Mouse (Mus musculus): Measurements from ENCODE around the gene Ovol2. TPM values are rescaled to one million over a fixed set of nuclear protein-coding genes. Genes with fewer than 3 reads are reported as not detected.

Ovol2 gene
- polyA plus RNA-seq (2016; fragmentation: Nextera tagmentation; extraction: Ambion mirVana) = 1.4 and 1.8 TPM in 2 replicates

GRCm38 (mm10) chr2:144331401-144332302, at the start of gene Ovol2:
TSS of gene Ovol2 (minus strand) at chr2:144332146.
- no peak; the same call in 1 of the 2 replicates for ATAC-seq (ENCODE audit: insufficient number of reproducible peaks, insufficient read depth, low FRiP score, low TSS enrichment, low read depth)
- peak within 1 kb of the TSS; percentile 37 for H3K9ac ChIP-seq (replicated peaks)

GRCm38 (mm10) chr2:144381741-144382140, 49.8 kb upstream of the Ovol2 start:
- Histone ChIP-seq H3K4me2 (no peak overlapping the region), H3K9ac (replicated peaks) (no peak overlapping the region), H3K27me3 (no peaks in the 10 kb centered on the region), H3K9me3 (no peaks in the 10 kb centered on the region), H3K4me3 (replicated peaks) (no peak overlapping the region), H3K36me3 (peaks cover 95% of the 10 kb centered on the region), H3K27ac (no peak overlapping the region), H3K4me1 (replicated peaks) (no peaks in the 10 kb centered on the region)
- ATAC-seq (ENCODE audit: insufficient number of reproducible peaks, insufficient read depth, low FRiP score, low TSS enrichment, low read depth) = no peak
- WGBS = 94% methylated on average over 4 of the region's 4 CpGs

More at GRCm38 (mm10) chr2:144331401-144332302, at the start of gene Ovol2:
- peaks cover 37% of the 10 kb centered on the region for H3K4me1 ChIP-seq (replicated peaks)
- no peak within 1 kb of the TSS for H3K27ac ChIP-seq
- no peaks in the 10 kb centered on the region for H3K9me3 ChIP-seq
- H3K4me2 ChIP-seq = peak within 1 kb of the TSS; percentile 92
- no peaks in the 10 kb centered on the region for H3K36me3 ChIP-seq
- peak within 1 kb of the TSS; percentile 51 for H3K4me3 ChIP-seq (replicated peaks)
- H3K27me3 ChIP-seq = peaks cover 89% of the 10 kb centered on the region
- under 1% methylated on average over 61 of the region's 62 CpGs for WGBS

GRCm38 (mm10) chr2:144381293-144381692, 49.3 kb upstream of the Ovol2 start:
- H3K4me3 ChIP-seq (replicated peaks) = no peak overlapping the region
- H3K9ac ChIP-seq (replicated peaks) = no peak overlapping the region
- H3K4me1 ChIP-seq (replicated peaks) = no peaks in the 10 kb centered on the region
- H3K36me3 ChIP-seq = peaks cover 95% of the 10 kb centered on the region
- no peak for ATAC-seq (ENCODE audit: insufficient number of reproducible peaks, insufficient read depth, low FRiP score, low TSS enrichment, low read depth)
- H3K27ac ChIP-seq = no peak overlapping the region
- WGBS = 88% methylated on average over 3 of the region's 3 CpGs
- H3K27me3 ChIP-seq = no peaks in the 10 kb centered on the region
- no peaks in the 10 kb centered on the region for H3K9me3 ChIP-seq
- no peak overlapping the region for H3K4me2 ChIP-seq

- H3K36me3 ChIP-seq = peaks cover 81% of the 10 kb centered on the region
- no peak for ATAC-seq (ENCODE audit: insufficient number of reproducible peaks, insufficient read depth, low FRiP score, low TSS enrichment, low read depth)
- no peak overlapping the region for H3K9ac ChIP-seq (replicated peaks)
- H3K4me1 ChIP-seq (replicated peaks) = peaks cover 1% of the 10 kb centered on the region; the same call in 1 of the 2 replicates
- 82% methylated on average over 10 of the region's 10 CpGs for WGBS
- no peaks in the 10 kb centered on the region for H3K27me3 ChIP-seq
- H3K4me2 ChIP-seq = no peak overlapping the region
- H3K27ac ChIP-seq = 0 out of 2 replicates have a peak overlapping the region, but pooled peaks have one; percentile 23
- no peak overlapping the region for H3K4me3 ChIP-seq (replicated peaks)
- no peaks in the 10 kb centered on the region for H3K9me3 ChIP-seq
These were observed 43.2 kb upstream of the Ovol2 start for GRCm38 (mm10) chr2:144375063-144375703.

- peaks cover 7% of the 10 kb centered on the region; the same call in 1 of the 2 replicates for H3K4me1 ChIP-seq (replicated peaks)
- 94% methylated on average over 9 of the region's 9 CpGs for WGBS
- H3K4me2 ChIP-seq = no peak overlapping the region
- no peaks in the 10 kb centered on the region for H3K27me3 ChIP-seq
- H3K9me3 ChIP-seq = no peaks in the 10 kb centered on the region
- no peak overlapping the region for H3K4me3 ChIP-seq (replicated peaks)
- H3K36me3 ChIP-seq = peaks cover 60% of the 10 kb centered on the region
- H3K9ac ChIP-seq (replicated peaks) = no peak overlapping the region
- no peak overlapping the region for H3K27ac ChIP-seq
- ATAC-seq (ENCODE audit: insufficient number of reproducible peaks, insufficient read depth, low FRiP score, low TSS enrichment, low read depth) = no peak
These were observed 41.1 kb upstream of the Ovol2 start for GRCm38 (mm10) chr2:144373063-144373462.

- Histone ChIP-seq H3K27me3 (no peaks in the 10 kb centered on the region), H3K27ac (no peak overlapping the region), H3K4me3 (replicated peaks) (no peak overlapping the region), H3K4me2 (no peak overlapping the region), H3K4me1 (replicated peaks) (peaks cover 7% of the 10 kb centered on the region; the same call in 1 of the 2 replicates), H3K9ac (replicated peaks) (no peak overlapping the region), H3K9me3 (no peaks in the 10 kb centered on the region), H3K36me3 (peaks cover 46% of the 10 kb centered on the region)
- ATAC-seq (ENCODE audit: insufficient number of reproducible peaks, insufficient read depth, low FRiP score, low TSS enrichment, low read depth) = no peak
- 91% methylated on average over 4 of the region's 4 CpGs for WGBS
These were observed 39.6 kb upstream of the Ovol2 start for GRCm38 (mm10) chr2:144371566-144371965.

- WGBS = 3% methylated on average over 12 of the region's 12 CpGs
- H3K9ac ChIP-seq (replicated peaks) = peak overlapping the region; percentile 86
- no peak for ATAC-seq (ENCODE audit: insufficient number of reproducible peaks, insufficient read depth, low FRiP score, low TSS enrichment, low read depth)
These were observed 37.6 kb upstream of the Ovol2 start for GRCm38 (mm10) chr2:144369511-144369910.

GRCm38 (mm10) chr2:144369020-144369421, 37.1 kb upstream of the Ovol2 start:
- H3K4me3 ChIP-seq (replicated peaks) = peak overlapping the region; percentile 92
- H3K4me2 ChIP-seq = peak overlapping the region; percentile 73
- no peaks in the 10 kb centered on the region for H3K27me3 ChIP-seq
- H3K9me3 ChIP-seq = no peaks in the 10 kb centered on the region
- H3K36me3 ChIP-seq = peaks cover 20% of the 10 kb centered on the region
- peak overlapping the region; percentile 91 for H3K27ac ChIP-seq
- H3K9ac ChIP-seq (replicated peaks) = peak overlapping the region; percentile 86
- WGBS = under 1% methylated on average over 43 of the region's 43 CpGs
- H3K4me1 ChIP-seq (replicated peaks) = peaks cover 7% of the 10 kb centered on the region; the same call in 1 of the 2 replicates
- ATAC-seq (ENCODE audit: insufficient number of reproducible peaks, insufficient read depth, low FRiP score, low TSS enrichment, low read depth) = peak; percentile 89

More at GRCm38 (mm10) chr2:144369511-144369910, 37.6 kb upstream of the Ovol2 start:
- Histone ChIP-seq H3K9me3 (no peaks in the 10 kb centered on the region), H3K4me3 (replicated peaks) (peak overlapping the region; percentile 92), H3K27me3 (no peaks in the 10 kb centered on the region), H3K27ac (peak overlapping the region; percentile 91), H3K36me3 (peaks cover 25% of the 10 kb centered on the region), H3K4me2 (peak overlapping the region; percentile 73), H3K4me1 (replicated peaks) (peaks cover 7% of the 10 kb centered on the region; the same call in 1 of the 2 replicates)

- peak; percentile 94 for ATAC-seq (ENCODE audit: insufficient number of reproducible peaks, insufficient read depth, low FRiP score, low TSS enrichment, low read depth)
- Histone ChIP-seq H3K4me2 (peak within 1 kb of the TSS; percentile 73), H3K27me3 (no peaks in the 10 kb centered on the region), H3K9me3 (no peaks in the 10 kb centered on the region), H3K4me1 (replicated peaks) (peaks cover 7% of the 10 kb centered on the region; the same call in 1 of the 2 replicates), H3K4me3 (replicated peaks) (peak within 1 kb of the TSS; percentile 92), H3K9ac (replicated peaks) (peak within 1 kb of the TSS; percentile 86), H3K27ac (peak within 1 kb of the TSS; percentile 91), H3K36me3 (peaks cover 15% of the 10 kb centered on the region)
- 7% methylated on average over 38 of the region's 38 CpGs for WGBS
These were observed 36.6 kb upstream of the Ovol2 start, which contains the start of the genes Kat14 and Pet117 for GRCm38 (mm10) chr2:144368400-144369019. TSS of gene Kat14 (plus strand) at chr2:144368983. TSS of gene Pet117 (plus strand) at chr2:144368996.

- no peak overlapping the region for H3K9ac ChIP-seq (replicated peaks)
- 88% methylated on average over 11 of the region's 11 CpGs for WGBS
- H3K4me2 ChIP-seq = no peak overlapping the region
- H3K9me3 ChIP-seq = no peaks in the 10 kb centered on the region
- no peaks in the 10 kb centered on the region for H3K4me1 ChIP-seq (replicated peaks)
- no peaks in the 10 kb centered on the region for H3K36me3 ChIP-seq
- H3K27ac ChIP-seq = no peak overlapping the region
- H3K4me3 ChIP-seq (replicated peaks) = no peak overlapping the region
- no peaks in the 10 kb centered on the region for H3K27me3 ChIP-seq
- no peak for ATAC-seq (ENCODE audit: insufficient number of reproducible peaks, insufficient read depth, low FRiP score, low TSS enrichment, low read depth)
These were observed 20.9 kb upstream of the Ovol2 start for GRCm38 (mm10) chr2:144352843-144353242.
